Mouse (Mus musculus) lung, postnatal 0 days (tissue): ENCODE measurements at regions not wholly inside any gene's neighbourhood (a gene's known extent, or its start where the extent isn't known, plus 50 kb on each side); places are given as distances from the start of the nearest gene placed in this dataset.

Experiments used
- CTCF ChIP-seq: IDR thresholded peaks from 2 replicates; pipeline ENCODE4 v1.5.1; 2016; ENCODE audit warnings: antibody characterized with exemption, mild to moderate bottlenecking
- EP300 ChIP-seq: IDR thresholded peaks from 2 replicates; pipeline ENCODE4 v1.6.1; 2016; ENCODE audit warnings: antibody characterized with exemption, mild to moderate bottlenecking, control low read depth

GRCm38 (mm10) chr2:169474418-169475112 lies 113.0 kb downstream of the Gm11011 start:
- TF ChIP-seq CTCF (no peak), EP300 (no peak)
